Mouse (Mus musculus): Measurements from ENCODE around the gene Lrrc51.

DNA sequence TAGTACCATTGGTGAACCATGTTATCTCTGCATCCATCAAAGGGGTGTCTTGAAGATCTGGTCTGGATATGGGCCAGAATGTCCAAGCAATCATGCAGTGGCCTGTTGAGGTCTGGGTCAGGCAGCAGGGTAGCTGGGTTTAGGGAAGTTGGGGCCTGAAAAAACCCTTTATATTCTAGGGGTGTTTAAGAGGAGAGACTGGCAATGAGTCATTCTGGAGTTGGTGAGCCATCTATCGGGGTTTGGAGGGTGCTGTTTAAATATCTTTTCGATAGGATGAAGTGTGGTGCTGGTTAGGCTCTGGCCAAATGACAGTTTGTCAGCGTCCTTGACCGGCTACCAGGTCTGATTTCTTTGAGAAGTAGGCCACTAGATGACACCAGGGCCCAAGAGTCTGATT lies 2.3 kb upstream of the Lrrc51 start:
- TF ChIP-seq CTCF (conservative IDR thresholded peaks at IDR 0.05 in 1 of 2, IDR thresholded peaks at IDR 0.05 in 1 of 2; ENCODE audit: low read depth in 2 of 2, low read length in 2 of 2) (no peak), ETS1 (conservative IDR thresholded peaks at IDR 0.05; ENCODE audit: low read depth, low read length) (no peak), UBTF (IDR thresholded peaks at IDR 0.05; ENCODE audit: low read depth, low read length) (no peak)

All from CH12.LX (cell line).